Mouse (Mus musculus) monocyte, adult 59 days (primary cell): ENCODE data around the gene Ghrh. TPM values are rescaled to one million over a fixed set of nuclear protein-coding genes. Genes with fewer than 3 reads are reported as not detected.

ENCODE experiments used
- total RNA-seq, 2 experiments: library from RNA; stranded (reverse); gene quantifications; one replicate each; pipeline ENCODE4 v1.2.4; 2023

Gene Ghrh
- total RNA-seq, result 1 to 10 TPM in 1 of 2 experiments, not detected in 1; 1.4 TPM

GRCm38 (mm10) chr2:157347361-157348159 is at the start of gene Ghrh:
Gene Ghrh (minus strand): TSS chr2:157347506.

GRCm38 (mm10) chr2:157367184-157367893 is 20.0 kb upstream of the Ghrh start, which contains the start of gene Manbal:
Gene Manbal (plus strand): TSS chr2:157367594.

Other genes starting within 250 kb of the Ghrh start
- gene Samhd1, start 212.2 kb downstream of the Ghrh start, total RNA-seq, result 100 to 1,000 TPM; 893 to 991 TPM
- 10 to 100 TPM; 17.8 to 18.0 TPM for gene Rbl1, start 143.0 kb downstream of the Ghrh start, total RNA-seq
- 100 to 1,000 TPM; 174 to 181 TPM for gene Rpn2, start 68.5 kb downstream of the Ghrh start, total RNA-seq
- under 1 TPM in 1 of 2 experiments, not detected in 1; 0.70 TPM for gene Mroh8, start 68.0 kb downstream of the Ghrh start, total RNA-seq
- gene Manbal, start 20.1 kb upstream of the Ghrh start, total RNA-seq, result 10 to 100 TPM; 34.3 to 37.7 TPM
- 1 to 10 TPM; 3.5 to 4.3 TPM for gene Src, start 70.9 kb upstream of the Ghrh start, total RNA-seq
- gene Nnat, start 212.6 kb upstream of the Ghrh start, total RNA-seq, result not detected
- gene Blcap, start 223.8 kb upstream of the Ghrh start, total RNA-seq, result 10 to 100 TPM; 41.7 to 43.3 TPM